Mouse (Mus musculus): ENCODE data around the gene Stradb. TPM values are rescaled to one million over a fixed set of nuclear protein-coding genes. Genes with fewer than 3 reads are reported as not detected.
A peak's percentile ranks its signal among the peaks of the same experiment; 100 is the strongest.
"Not testable (repeated sequence)": the region's sequence is repeated elsewhere in the genome, so short reads cannot be mapped to it uniquely, and the experiment has no call there.

Gene Stradb
- total RNA-seq (2022) = 10 to 100 TPM; 29.0 to 40.0 (median 38.1) TPM

- DNase-seq (ENCODE audit: low spot score in 2 of 2) = peak; percentile 94 to 96
These were observed at the start of gene Stradb, which contains the start of gene Trak2 for GRCm38 (mm10) chr1:58973366-58974221. Gene Stradb, plus strand, starts transcription at chr1:58973522. Gene Trak2, minus strand, starts transcription at chr1:58973430.

- DNase-seq (ENCODE audit: low spot score in 2 of 2) = no peak
These were observed 46.7 kb upstream of the Stradb start for GRCm38 (mm10) chr1:58926664-58927063.

GRCm38 (mm10) chr1:58936746-58937605, 36.3 kb upstream of the Stradb start:
- no peak for DNase-seq (ENCODE audit: low spot score in 2 of 2)

DNA sequence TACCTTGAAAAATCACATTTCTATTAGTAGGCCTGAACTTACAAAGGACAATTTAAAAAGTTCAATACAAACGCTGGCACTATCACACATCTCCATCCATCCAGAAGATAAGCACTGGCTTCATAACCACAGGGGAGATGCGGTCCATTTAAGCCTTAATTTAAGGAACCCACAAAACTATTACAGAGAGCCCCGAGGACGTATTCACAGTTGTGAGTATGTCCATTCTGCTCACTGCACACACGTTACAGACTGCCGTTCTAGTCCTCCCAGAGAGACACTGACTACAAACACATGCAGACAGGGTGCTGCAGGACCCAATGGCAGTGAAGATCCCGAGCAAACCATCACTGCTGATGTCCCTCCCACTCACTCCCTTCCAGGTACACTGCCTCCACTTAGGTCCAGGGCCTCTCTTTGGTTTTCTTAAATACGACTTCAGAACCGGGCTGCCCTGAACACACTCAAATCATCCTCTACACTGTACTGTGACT, 35.7 kb upstream of the Stradb start:
- DNase-seq (ENCODE audit: low spot score in 2 of 2) = no peak

DNA sequence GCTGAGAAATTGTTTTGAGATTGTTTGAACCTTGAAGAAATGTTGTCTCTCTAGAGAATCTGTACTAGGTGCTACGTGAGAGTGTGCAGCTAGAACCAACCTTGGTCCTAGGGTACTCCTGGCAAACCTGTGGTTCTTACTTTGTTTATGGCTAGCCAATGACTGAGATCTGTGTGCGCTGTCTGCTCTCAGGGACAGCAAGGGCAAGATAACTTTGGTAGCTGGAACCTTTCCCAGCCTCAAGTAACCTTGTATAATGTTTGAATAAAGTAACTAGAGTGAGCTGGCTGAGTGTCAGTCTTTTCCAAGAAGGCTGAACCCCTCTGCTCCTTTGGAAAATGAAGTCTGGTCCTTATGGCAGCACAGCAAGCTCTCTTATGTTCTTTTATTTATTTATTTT, 27.8 kb upstream of the Stradb start:
- DNase-seq (ENCODE audit: low spot score in 2 of 2) = no peak

DNA sequence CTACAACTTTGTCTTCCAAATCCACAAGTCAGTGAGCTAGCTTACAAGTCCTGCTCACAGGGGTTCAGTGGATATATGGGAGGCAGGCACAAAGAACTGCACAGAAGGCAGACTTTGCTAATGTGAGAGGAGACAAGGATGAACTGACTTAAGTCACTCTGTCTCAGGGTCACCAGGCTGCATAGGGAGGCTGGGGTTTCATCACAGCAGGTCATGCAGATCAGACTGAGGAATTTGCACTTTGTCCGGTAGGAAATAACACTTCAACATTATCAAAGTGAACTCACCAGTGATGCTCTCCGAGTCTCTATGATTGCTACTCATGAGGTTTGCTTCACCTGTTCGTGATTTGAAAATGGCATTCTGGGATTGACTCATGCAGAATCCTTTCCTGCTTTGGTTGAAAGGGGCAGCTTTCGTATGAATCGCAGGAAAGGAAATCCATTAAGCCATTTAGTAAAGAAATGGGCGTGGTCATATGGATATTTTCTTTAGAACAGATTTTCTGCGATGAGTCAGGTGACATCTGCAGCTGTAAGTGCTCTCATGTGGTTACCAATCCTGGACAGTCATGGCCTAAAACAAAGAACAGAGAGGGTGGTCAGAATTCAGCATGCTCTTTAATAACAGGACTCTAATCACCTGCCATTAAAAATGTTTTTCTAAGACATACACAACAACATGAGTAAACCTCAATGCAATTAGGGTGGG, 27.2 kb upstream of the Stradb start:
- no peak for DNase-seq (ENCODE audit: low spot score in 2 of 2)

DNA sequence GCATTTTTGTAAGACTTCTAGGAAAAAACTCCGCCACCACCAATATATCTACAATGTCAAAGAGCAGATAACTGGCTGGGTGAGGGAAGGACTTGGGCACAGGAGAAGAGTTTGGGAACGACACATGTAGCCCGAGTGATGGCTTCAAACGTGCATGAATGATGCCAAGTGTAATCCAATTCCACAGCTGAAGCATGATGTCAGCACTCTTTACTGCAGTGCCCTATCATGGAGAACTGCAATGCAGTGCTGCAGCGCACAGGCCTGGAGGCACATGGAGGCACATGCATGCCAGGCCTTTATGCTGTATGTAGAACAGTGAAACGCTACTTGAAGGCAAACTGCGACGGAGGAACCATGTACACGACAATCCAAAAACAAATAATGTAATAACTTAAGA, 26.6 kb upstream of the Stradb start:
- no peak for DNase-seq (ENCODE audit: low spot score in 2 of 2)

GRCm38 (mm10) chr1:58949561-58950106, 23.7 kb upstream of the Stradb start:
- no peak for DNase-seq (ENCODE audit: low spot score in 2 of 2)

DNA sequence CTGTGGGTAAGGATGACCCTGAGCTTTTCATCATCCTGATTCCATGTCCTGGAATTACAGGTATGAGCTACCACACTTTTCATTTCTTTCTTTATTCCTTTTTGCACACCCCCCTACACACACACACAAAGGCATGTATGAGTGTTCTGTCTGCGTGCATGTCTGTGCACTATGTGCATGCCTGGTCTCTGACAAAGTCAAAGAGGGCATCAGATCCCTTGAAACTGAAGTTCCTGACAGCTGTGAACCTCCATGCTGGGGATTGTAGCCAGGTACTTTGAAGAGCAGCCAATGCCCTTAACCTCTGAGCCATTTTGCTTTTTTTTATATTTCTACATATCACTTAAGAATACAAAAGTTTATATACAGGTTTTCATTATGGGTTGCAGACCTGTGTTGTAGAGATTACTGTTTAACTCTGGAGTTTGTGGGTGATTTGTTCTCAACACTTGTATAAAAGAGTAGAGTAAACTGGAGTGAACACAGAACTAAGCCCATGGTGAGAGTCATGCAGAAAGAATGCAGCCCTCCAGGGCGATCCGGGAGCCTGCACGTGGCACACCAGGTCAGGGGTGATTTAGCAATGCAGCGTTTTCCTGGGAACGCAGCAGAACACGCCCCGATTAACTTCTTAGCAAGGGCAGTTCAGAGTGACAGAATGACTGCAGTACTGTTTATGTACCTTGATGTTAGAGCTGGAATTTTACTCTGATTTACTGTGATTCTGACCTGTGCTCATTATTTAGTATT, 22.2 kb upstream of the Stradb start:
- no peak for DNase-seq (ENCODE audit: low spot score in 2 of 2)

DNA sequence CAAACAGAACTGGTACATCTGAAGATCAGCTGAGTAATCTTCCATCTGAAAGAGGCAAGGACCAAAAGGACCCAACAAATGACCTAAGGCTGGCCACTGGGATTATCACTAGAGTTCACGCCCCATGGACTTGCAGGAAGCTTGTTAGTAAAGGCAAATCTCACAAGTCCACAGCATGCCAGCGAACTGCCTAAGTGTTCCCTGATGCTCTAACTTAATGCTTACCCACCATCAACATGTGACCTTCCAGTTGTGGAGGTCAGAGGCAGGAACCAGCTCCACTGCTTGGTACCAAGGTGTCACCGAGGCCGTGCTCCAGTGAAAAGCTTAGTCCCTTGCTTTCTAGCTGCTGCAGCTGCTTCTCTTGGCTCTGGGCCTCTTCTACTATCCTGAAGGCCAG, 21.5 kb upstream of the Stradb start:
- DNase-seq (ENCODE audit: low spot score in 2 of 2) = no peak

- no peak for DNase-seq (ENCODE audit: low spot score in 2 of 2)
These were observed 20.8 kb upstream of the Stradb start for GRCm38 (mm10) chr1:58952526-58952925.

GRCm38 (mm10) chr1:58952997-58953396, 20.3 kb upstream of the Stradb start:
- no peak for DNase-seq (ENCODE audit: low spot score in 2 of 2)

DNA sequence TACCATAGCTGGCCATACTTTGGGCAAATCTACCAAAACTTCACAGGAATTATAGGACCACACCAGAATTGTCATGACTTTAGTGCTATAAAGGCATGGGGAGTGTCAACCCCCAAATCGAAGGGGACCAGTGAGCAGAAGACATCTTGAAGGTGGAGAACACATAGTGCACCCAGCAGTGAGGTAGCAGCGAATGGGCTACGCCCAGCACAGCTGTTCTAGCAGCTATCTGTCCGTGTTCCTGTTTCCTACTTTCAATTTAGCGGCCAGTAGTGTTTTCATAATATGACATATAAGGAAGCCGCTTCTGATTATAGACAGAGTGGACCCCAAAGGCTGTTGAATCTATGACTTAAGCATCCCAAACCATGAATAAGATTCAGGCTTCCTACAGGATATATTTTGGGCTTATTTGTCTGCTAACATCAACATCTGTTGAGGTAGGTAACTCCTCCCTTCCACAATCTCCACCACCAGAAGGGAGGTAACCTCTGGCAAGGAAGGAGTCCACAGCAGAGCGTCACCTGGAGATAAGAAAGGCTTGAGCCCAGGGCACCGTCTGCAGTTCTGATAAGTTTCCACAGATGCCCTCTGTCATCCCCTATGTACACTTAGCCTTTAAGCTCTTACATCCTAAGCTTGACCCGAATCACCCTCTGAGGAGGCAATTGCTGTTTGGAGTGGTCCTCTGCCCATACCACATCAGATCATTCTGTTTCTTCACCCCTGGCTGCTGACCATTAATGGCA, 19.5 kb upstream of the Stradb start:
- DNase-seq (ENCODE audit: low spot score in 2 of 2) = no peak

- no peak for DNase-seq (ENCODE audit: low spot score in 2 of 2)
These were observed 18.5 kb upstream of the Stradb start for GRCm38 (mm10) chr1:58954578-58955410.

GRCm38 (mm10) chr1:58955716-58956115, 17.6 kb upstream of the Stradb start:
- no peak for DNase-seq (ENCODE audit: low spot score in 2 of 2)

- DNase-seq (ENCODE audit: low spot score in 2 of 2) = no peak
These were observed 17.1 kb upstream of the Stradb start for GRCm38 (mm10) chr1:58956229-58956628.

DNA sequence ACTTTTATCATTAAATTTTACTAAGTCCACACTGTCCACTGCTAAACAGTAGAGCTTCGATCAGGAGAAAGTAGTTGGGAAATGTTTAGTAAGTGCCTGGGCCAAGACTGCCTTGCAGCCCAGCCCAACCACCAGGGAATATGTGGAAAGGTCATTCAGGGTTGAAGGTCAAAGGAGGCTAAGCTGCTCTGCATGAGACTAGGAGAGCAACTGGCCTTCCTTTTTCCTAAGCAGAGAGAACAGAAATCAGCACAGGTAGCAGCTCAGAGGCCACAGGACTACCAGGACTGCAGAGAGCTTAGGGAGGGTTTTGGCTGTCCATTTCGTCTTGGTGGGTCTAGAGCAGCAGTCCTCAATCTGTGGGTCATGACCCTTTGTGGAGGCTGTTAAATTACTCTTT, 15.4 kb upstream of the Stradb start:
- DNase-seq (ENCODE audit: low spot score in 2 of 2) = no peak

GRCm38 (mm10) chr1:58958789-58959526, 14.4 kb upstream of the Stradb start:
- not testable (repeated sequence) for DNase-seq (ENCODE audit: low spot score in 2 of 2)
